Mouse (Mus musculus) lung, postnatal 10 days (tissue): ENCODE measurements around the gene Mfn1.

Experiments
- DNase-seq: peaks from one replicate; pipeline ENCODE4 v3.0.0; 2021

Mfn1 gene

DNA sequence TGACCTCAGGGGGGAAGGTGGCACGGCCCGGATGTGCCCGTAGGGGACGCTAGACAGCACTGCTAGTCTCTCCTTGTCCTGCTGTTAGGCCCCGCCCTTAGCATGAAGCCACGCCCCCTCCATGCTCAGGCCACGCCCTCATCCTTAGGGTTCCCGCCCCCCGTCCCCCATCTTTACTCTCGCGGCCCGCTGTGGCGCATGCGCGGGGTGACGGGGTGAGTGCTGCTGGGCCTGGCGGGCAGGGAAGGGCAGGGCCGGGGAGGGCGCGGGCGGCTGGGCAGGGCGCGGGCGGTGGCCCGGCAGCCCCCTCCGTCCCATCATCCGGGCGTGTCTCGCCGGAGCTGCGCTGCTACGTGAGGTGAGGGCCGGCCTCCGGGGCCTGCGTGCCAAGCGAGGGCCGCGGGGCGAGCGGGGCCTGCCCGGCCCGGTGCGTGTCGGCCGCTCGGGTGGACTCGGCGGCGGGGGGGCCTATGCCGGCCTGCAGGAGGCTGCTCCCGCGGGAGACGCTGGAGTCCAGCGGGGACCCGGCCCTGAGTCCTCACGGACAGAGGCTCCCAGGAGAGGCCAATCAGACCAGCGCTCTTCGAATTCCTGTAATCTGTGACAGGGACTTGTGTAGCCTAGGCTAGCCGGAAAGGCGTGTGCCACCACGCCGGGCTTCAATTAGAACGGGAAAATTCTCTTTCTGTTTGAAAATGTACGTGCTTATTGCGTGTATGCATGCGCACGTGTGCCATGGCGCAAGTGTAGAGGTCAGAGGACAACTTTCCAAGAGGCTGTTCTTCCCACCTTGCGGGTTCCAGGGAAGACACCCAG, 18.7 kb upstream of the Mfn1 start:
- DNase-seq = peak; percentile 97

DNA sequence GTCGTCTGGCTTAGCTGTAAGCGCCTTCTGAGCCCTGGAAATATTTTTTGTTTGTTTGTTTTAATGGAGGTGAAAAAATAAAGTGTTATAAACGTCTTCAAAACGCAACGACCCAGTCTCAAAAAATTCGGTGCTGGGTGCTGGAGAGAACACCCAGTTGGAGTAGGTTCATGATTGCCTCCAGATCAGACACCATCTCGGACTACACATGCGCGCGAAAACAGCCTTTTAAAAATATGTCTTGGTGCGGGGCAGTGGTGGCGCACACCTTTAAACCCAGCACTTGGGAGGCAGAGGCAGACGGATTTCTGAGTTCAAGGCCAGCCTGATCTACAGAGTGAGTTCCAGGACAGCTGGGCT, 18.1 kb upstream of the Mfn1 start:
- peak; percentile 13 for DNase-seq

DNA sequence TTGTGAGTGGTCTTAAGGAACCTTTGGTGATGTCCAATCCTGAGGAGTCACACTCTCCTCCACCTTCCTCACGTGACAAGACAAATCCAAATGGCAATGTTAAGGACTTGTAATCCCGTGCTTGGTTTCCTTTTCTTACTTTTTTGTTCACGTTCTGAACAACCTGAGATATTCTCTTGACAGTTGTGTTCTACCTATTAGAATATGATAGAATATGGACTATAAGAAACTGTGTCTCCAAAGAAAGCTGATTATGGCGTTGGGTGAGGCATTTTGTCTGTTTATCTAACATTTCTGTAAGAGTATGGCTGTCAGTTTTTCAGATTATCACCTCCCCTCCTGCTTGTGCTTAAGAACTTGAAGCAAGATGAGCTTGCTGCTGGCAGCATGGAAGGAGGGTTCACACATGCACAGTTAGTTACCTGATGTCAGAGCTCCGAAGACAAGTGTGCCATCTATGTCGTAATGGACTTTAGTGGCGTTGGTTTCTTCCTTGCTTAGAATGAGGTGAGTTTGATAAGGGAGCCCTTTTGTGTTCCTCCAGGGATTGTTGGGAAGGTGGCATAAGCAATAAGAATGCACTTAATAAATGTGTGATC, 16.5 kb upstream of the Mfn1 start:
- DNase-seq = no peak

DNA sequence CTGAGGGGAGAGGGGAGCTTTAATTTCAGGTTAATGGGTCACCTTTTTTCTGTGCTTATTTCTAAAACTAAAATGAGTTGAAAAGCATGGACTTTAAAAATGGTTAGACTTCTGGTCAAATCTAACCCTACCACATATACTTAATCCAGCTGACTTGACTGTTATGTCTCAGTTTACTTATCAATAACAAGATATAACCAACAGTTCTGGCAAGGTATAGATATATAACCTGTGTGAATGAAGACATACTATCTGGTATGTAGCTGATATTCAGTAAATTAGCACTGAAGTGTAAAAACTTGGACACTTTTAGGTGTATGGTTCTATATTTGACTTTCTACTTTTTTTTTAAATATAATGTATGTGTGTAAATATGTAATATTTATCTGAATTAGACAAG, 15.7 kb upstream of the Mfn1 start:
- DNase-seq = no peak

DNA sequence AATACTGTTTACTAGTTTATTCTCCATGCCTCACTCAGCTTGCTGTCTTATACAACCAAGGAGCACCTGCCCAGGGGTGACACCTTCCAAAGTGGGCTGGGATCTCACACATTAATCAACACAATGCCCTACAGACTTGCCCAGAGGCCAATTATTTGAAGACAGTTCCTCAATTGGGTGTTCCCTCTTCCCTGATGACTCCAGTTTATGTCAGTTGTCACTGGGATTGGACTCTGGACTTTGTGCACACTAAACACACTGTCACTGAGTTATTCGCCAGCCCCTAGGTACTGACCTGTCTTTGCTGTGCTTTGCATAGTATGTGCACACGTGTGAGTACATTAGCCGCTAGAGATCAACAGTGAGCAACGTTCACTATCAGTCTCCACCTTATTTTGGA, 2.1 kb upstream of the Mfn1 start:
- DNase-seq = no peak

DNA sequence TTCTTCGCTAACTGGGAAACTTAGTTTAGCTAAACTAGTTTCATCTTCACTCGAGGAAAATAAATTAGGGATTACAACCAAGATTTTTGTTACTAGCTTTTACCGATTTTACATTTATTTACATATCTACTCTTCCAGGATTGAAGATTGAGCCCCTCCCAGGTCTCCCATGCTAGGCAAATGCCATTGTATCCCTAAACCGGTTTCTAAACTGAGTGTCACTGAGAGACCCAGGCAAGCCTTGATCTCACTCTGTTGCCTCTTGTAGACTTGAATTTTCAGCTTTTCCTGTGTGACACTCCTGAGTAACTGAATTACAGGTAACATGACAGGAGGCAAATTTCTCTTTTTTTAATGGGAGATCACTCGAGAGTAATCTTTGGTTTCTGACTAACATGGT, 776 bp downstream of the Mfn1 start:
- no peak for DNase-seq

DNA sequence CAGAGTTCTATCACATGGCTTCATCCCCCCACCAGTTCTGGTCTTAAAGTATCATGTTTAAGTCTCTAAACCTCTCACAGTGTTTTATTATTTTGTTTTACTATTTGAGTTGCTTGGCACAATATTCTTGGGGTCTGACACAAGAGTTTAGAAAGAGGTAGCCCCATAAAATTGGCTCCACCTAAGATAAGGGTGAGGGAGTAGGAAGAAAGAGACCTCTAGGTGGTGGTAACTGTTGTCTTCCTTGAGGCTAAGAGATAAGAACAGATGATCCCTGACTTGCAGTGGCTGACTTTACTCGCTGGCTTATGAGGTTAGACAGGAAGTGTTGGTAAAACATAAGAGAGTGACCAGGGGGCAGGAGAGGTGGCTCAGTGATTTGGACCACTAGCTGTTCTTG, 6.4 kb downstream of the Mfn1 start:
- DNase-seq = no peak

DNA sequence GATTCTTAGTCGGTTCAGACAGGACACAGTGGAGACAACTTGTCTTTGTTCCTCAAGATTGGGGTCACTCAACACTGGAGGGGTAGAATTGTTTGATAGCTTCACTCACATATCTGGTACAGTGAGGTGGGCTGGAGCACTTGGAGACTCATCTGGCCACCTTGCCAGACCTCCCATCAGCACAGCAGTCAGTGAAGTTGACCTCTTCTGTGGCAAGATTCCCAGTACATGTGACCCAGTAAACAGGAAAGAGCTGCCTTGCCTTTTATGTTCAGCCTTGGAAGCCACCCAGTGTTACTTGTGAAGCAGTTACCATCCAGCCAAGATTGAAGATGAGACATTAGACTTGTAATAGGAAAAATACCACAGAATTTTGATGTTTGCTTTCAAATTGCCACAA, 8.3 kb downstream of the Mfn1 start:
- peak; percentile 86 for DNase-seq

DNA sequence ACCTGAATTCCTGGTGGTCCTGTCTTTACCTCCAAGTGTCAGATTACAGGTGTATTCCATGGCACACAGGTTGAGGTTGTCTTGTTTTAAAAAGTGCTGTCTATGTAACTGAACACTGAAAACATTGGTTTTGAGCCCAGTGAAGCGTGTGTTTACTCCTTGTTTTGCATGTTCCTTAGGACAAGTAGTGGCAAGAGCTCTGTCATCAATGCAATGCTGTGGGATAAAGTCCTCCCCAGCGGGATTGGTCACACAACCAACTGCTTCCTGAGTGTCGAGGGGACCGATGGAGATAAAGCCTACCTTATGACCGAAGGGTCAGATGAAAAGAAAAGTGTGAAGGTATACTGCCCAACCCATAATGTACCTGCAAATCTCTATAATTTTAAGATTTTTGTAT, 8.8 kb downstream of the Mfn1 start:
- no peak for DNase-seq

DNA sequence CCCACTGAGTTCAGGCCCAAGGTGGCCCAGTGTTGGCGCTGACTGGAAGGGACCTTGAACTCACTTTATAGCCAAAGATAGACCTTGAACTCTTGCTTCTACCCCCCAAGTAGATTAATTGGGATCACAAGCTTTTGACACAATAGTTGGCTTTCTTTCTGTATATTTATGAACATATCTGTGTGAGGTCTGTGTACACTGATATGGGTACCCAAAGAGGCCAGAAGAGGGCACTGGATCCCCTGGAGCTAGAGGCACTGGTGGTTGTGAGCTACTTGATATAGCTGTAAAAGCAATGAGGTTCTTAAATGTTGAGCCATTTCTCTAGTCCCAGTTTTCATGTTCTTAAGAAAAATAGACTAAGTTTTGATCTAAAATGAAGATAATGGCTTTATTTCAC, 23.8 kb downstream of the Mfn1 start:
- DNase-seq = peak; percentile 21

DNA sequence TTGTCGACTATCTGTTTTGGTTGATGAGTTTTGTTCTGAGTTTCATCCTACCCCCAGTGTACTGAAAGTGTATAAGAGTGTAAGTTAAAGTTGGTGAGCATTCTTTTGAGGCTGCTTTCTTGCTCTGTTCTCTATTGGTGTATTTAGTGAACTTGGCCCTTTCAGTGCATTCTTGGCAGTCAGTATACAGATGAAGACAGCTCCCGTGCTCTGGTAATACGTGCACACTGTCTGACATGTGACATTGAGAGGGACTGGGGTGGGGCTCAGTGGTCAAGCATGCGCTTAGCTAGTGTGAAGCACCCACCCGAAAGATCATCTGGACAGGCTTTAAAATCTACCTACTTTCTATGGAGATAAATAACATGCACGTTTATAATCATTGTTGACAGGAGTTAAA, 34.1 kb downstream of the Mfn1 start:
- DNase-seq = no peak

DNA sequence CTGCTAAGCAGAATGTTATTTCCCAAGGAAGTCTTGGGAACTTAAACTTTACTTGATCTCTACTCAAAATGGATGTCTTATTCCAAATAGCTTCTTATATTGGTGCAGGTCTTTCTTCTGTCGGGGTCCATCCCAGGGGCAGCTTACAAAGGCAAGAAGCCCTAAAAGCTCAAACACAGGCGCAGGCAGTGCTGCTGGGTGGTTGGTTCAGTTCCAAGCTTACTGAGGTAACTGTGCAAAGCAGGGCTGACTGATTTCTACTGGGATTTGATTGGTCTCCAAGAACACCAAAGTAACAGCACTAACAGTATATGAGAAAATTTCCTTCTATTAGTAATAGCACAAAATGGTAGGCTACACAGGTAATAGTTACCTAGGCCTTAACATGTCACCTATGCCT, 43.8 kb downstream of the Mfn1 start:
- DNase-seq = no peak

DNA sequence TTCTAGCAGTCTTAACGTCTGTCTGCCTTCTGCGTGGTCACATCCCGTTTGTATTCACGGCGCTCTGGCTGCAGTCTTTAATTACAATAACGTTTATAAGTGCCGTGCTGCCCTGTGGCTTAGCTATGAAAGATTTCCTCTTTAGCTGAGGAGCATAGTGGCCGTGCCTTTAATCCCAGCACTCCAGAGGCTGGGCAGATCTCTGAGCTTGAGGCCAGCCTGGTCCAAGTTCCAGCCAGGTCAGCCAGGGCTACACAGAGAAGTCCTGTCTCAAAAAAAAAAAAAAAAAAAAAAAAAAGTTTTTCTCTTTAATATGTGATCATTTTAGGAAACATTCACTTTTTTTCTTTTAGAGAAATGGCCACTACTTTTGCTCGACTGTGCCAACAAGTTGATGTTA, 44.6 kb downstream of the Mfn1 start:
- no peak for DNase-seq

DNA sequence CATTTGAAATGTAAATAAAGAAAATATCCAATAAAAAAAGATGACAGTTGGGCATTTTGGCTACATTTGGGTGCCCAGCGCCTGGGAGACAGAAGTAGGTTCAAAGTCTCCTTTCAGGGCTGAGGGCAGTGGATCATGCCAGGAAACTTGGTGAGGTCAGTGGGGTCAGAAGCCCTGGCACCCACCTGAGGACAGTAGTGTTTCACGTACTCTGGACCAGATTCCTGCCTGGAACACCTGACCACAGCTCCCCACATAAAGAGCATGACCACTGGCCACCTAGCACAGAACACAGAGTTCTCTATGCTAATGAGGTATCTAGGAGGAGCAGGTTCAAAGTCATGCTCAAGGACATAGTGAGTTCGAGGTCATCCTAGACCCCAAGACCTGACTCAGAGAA, 45.9 kb downstream of the Mfn1 start:
- DNase-seq = no peak

DNA sequence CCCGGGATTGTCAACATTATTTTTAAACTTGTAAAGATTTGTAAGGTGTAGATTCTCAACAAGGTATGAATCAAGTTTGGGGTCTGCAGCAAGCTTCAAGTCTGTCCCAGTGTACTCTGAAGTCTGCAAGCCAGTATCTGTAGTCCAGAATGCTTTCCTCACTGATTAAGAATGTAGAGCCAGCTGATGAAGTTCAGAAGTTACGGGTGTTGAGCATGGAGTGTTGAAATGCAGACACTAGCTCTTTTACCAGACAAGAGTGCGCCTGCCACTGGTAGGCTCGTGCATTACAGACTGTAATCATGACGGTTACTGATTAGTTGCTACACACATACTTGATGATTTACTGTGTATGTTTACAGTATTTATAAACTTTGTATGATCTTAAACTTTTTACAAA, 49.5 kb downstream of the Mfn1 start:
- no peak for DNase-seq

DNA sequence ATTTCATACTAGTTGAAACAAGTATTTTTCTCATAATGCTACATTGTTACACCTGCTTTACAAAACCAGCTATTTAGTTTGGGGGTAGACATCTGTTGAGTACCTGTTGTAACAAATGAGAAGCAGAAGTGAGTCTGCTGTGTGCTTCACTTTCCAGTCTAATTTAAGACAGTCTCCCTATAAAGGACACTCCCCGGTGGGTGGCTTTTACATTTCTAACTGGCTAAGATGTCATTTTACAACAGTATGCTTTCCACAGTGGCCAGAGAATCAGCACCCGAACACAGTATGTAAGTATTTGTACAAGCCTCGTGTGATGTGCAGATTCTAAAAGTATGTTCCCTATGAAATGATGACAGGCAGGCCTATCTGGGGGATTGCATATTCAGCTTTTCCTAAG, 51.5 kb downstream of the Mfn1 start:
- DNase-seq = no peak

DNA sequence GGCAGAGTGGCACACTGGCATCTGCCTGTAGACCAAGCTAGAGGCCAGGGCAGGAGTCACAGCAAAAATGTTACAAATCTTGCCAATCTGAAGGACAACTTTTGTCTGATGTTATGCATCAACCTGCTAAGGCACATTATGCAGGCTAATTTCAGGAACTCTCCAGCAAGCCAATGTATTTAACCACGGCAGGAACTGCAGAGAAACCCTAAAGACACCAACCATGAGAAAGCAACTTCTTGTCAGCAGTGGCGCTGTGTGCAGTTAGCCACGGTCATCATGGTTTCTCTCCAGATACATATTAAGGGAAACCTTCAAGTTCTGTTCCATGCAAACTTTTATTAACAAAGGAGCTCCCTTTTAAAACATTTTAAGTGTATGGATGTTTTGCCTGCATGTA, 52.6 kb downstream of the Mfn1 start:
- DNase-seq = no peak

DNA sequence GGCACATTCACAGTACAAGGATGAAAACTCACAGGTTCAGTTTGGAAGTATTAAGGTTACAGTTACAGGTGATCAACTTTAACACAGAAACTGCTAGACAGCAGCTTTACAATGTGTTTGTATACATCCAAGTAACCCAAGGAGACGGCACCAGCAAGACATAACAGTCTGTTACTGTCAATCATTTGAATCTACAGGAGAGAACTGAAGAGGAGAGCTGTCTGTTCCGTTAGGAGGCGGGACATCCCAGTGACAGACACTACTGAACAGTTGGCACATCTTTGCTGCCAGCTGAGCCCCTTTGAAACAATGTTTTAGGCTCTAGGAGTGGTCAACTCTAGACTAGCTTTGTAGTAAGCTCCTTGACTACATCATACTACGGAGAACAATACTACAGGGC, 54.2 kb downstream of the Mfn1 start:
- DNase-seq = no peak

DNA sequence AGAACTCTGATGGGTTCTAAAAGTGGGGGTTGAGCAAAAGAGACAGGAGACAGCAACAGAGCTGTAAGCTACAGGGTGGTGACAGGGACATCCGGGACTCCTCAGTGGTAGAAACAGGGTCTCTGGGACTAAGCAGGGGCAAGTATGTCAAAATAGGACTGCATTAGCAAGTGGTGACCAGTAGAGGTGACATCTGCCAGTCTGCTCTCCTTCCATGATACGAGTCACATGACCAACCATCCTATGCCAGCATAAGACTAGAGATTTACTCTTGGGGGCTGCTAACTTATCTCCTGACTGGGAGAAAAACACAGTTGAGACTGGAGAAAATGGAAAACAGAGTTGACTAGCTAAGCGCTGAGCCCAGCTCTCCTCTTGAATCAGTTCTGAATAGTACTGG, 57.0 kb downstream of the Mfn1 start:
- no peak for DNase-seq

DNA sequence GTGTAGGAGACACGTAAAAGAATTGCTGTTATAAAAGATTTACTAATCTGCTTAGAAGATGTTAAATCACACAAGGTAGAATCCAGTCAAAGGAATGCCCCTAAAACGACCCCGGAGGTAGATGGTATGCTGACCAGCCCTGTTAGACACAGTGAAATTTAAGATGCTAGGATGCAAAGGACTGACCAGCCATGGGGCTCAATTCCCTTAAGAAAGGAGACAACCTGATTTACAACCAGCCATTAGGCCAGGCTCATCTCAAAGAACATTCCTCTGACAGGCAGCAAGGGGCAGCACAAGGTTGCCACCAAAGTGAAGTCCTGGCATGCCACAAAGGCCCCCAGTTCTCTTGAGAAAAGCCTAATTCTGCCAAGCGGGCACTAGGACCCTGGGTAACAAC, 65.8 kb downstream of the Mfn1 start:
- DNase-seq = no peak

DNA sequence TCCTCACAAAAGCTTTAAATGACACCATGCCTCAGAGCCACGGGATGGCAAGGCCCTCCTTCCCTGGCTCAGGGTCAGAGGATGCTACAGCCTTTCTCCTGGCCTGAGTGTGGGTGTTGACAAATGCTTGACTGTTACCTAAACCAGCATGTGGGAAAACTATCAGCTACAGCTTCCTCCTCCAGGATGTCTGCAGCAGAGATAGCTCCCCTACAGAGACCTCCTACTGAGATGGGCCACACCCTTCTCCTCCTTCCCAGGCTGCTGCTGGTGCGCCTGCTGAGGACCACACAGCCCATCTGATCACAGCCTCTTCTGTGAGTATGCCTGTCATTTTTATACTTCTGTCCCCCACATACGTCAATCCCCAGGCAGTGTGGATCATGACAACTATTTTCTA, 70.1 kb downstream of the Mfn1 start:
- DNase-seq = no peak

DNA sequence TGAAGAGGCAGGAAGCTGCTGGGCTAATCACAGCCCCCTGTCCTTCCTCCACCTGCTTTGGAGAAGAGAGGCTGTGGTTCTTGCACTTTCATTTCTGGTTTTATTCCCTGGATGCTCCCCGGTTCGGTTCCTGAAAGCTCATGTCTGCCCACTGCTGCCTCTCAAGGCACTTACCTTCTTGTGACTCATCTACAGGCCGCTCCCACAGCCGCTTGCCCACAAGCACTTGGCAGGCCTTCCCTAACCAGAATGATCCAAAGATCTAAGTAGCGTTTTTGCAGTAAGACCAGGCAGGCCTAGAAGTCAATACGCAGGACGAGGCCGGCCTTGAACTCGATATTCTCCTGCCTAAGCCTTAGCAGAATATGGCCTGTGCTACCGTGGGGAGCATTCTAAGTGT, 71.8 kb downstream of the Mfn1 start:
- no peak for DNase-seq

DNA sequence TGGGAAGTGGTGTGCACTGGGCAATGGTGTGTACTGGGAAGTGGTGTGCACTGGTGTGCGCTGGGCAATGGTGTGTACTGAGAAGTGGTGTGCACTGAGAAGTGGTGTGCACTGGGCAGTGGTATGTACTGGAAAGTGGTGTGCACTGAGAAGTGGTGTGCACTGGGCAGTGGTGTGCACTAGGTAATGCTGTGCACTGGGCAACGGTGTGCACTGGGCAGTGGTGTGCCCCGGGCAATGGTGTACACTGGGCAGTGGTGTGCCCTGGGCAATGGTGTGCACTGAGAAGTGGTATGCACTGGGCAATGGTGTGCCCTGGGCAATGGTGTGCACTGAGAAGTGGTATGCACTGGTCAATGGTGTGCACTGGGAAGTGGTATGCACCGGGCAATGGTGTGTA, 80.0 kb downstream of the Mfn1 start:
- DNase-seq = no peak

DNA sequence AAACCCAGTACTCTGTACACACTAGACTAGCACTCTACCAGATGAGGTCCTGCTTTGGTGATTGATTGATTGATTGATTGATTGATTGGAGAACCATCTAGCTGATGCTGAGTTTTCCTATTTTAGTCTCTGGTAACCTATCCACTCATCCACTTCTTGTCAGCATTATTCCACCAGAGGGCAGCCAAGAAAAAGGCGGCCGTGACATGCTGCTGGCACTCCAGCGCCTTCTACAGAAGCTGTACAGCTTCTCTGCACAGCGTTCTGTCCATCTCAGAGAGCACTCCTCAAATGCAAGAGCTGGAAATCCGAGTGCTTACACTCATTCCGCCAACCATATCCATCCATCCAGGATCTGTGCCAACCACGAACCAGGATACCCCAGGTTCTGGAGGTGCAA, 81.3 kb downstream of the Mfn1 start:
- DNase-seq = peak; percentile 85

DNA sequence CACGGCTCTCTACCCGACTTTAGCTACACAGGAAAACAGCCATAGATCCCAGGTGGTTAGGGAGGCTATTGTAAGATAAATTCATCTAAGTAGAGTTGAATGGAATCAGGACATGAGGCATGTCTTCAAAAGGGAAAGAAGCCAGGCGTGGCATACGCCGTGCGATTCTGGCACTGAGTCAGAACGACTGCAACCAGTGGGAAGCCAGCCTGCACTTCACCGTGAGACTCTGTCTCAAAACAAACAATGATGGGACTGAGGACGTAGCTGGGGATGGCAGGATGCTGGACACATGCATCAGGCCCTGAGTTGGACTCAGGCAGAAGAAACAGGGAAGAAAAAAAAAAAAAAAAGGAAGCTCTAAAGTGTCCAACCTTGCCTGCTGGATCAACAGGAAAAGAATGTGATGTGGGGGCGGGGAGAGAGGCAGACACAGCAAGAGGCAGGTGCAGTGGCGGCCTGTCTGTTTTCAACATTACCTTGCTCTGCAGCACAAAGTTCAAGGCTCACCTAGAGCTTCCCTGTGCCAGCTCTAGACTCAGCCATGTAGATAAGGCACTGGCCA, 82.4 kb downstream of the Mfn1 start:
- DNase-seq = peak; percentile 37
